Mouse (Mus musculus) forebrain, embryonic 14.5 days (tissue): ENCODE measurements at regions not wholly inside any gene's neighbourhood (a gene's known extent, or its start where the extent isn't known, plus 50 kb on each side); places are given as distances from the start of the nearest gene placed in this dataset.
A peak's percentile ranks its signal among the peaks of the same experiment; 100 is the strongest.

Experiments used
- ATAC-seq: fragments of 200-750 bp; cut with Nextera tagmentation; 2 replicates; pipeline ENCODE4 v1.8.0; 2017; ENCODE audit warnings: mild to moderate bottlenecking, moderate library complexity
- DNase-seq: peaks from one replicate; pipeline ENCODE4 v3.0.0-alpha.2; 2015; ENCODE audit warnings: low spot score
- H3K27ac ChIP-seq: fragments of 300-500 bp; sonication (generic); 2 replicates; pipeline ENCODE4 v1.5.1; 2014; ENCODE audit warnings: low read depth, mild to moderate bottlenecking, control low read depth, low read length, moderate library complexity
- H3K27me3 ChIP-seq: fragments of 300-500 bp; sonication (generic); replicated peaks from 2 replicates; pipeline ENCODE4 v1.6.1; 2014; ENCODE audit warnings: low read length, control low read depth, mixed read lengths; ENCODE audit not compliant: control insufficient read depth, insufficient read depth
- H3K36me3 ChIP-seq: fragments of 300-500 bp; sonication (generic); 2 replicates; pipeline ENCODE4 v1.6.1; 2014; ENCODE audit warnings: low read length, control low read depth; ENCODE audit not compliant: control insufficient read depth, insufficient read depth
- H3K4me1 ChIP-seq: fragments of 300-500 bp; sonication (generic); 2 replicates; pipeline ENCODE4 v1.6.1; 2014; ENCODE audit warnings: antibody characterized with exemption, low read length, control low read depth; ENCODE audit not compliant: control insufficient read depth, insufficient read depth
- H3K4me2 ChIP-seq: fragments of 300-500 bp; sonication (generic); 2 replicates; pipeline ENCODE4 v1.6.1; 2014; ENCODE audit warnings: mild to moderate bottlenecking, control low read depth, low read length
- H3K4me3 ChIP-seq: fragments of 300-500 bp; sonication (generic); 2 replicates; pipeline ENCODE4 v1.5.1; 2014; ENCODE audit warnings: low read depth, low read length, control low read depth
- H3K9ac ChIP-seq: fragments of 300-500 bp; sonication (generic); 2 replicates; pipeline ENCODE4 v1.6.1; 2014; ENCODE audit warnings: mild to moderate bottlenecking, low read length, control low read depth, moderate library complexity
- H3K9me3 ChIP-seq: fragments of 300-500 bp; sonication (generic); replicated peaks from 2 replicates; pipeline ENCODE4 v1.6.1; 2016; ENCODE audit warnings: low read length, control low read depth, mixed read lengths; ENCODE audit not compliant: control insufficient read depth
- WGBS: fragments of 180-500 bp; shearing (Covaris S2); extraction: QIAGEN DNeasy Blood & Tissue Kit; methylation state at CpG from one replicate; pipeline ENCODE4 v1.1.7; 2014; 5-methylcytosine and 5-hydroxymethylcytosine counted together

DNA sequence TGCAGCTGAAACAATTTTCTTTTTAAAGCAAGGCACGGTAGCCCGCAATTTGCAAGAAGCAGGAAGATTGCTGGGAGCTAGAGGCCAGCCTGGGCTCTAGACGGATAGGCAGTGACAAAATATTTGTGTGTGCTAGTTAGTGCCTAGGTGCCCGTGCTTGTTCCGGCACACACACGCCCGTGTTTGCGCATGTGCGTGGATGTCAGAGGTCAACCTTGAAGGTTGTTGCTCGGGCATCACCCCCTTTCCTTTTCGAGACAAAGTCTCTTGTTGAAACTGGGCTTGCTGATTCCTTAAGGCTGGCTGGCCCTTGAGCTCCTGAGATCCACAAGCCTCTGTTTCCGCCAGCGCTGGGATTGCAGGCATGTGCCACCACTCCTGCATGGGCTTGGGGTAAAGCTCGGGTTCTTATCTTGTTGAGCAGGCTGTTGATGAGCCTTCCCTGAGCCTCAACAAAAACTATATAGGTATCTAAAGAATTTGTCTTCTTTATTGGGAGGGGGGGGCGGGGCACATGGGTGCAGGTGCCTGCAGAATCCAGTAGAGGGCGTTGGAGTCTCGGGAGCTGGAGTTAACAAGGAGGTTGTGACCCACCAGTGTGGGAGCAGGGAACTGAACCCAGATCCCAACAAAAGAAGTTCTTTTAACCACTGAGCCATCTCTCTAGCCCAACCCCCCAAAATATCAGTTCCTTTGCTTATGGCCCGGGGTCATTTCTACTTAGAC, 149.5 kb upstream of the Lhx5 start:
- Histone ChIP-seq H3K9me3 (no peaks in the 10 kb centered on the region), H3K9ac (no peak overlapping the region), H3K4me2 (no peak overlapping the region), H3K27me3 (peaks cover 12% of the 10 kb centered on the region; the same call in 1 of the 2 replicates), H3K27ac (no peak overlapping the region), H3K4me1 (peaks cover 7% of the 10 kb centered on the region; the same call in 1 of the 2 replicates), H3K4me3 (no peak overlapping the region), H3K36me3 (no peaks in the 10 kb centered on the region)
- ATAC-seq = no peak
- no peak for DNase-seq
- WGBS = 43% methylated on average over 18 of the region's 18 CpGs

DNA sequence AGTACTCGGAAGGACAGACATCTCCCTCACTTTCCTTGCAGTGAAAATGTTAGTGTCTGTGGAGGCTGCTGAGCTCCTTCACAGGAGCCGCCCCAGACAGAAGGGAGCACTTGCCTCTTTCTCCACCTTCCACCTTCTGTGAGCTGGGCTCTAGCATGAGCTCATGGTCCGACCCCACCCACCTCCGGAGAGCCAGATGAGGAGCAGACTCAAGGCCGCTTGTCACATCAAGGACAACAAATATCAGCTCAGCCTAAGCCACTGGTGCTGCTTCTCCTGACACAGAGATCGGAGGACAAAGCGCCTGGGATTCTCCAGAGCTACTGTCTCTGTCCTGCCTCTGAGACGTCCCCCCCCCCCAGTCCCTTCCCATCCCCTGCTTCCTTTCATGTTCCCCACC, 146.9 kb upstream of the Lhx5 start:
- Histone ChIP-seq H3K4me1 (peaks cover 14% of the 10 kb centered on the region), H3K27me3 (peaks cover 12% of the 10 kb centered on the region; the same call in 1 of the 2 replicates), H3K9me3 (0 out of 2 replicates have a peak, but pooled peaks cover under 1% of the 10 kb centered on the region), H3K4me2 (no peak overlapping the region), H3K9ac (no peak overlapping the region), H3K36me3 (no peaks in the 10 kb centered on the region), H3K27ac (0 out of 2 replicates have a peak overlapping the region, but pooled peaks have one; percentile 40), H3K4me3 (no peak overlapping the region)
- 65% methylated on average over 8 of the region's 8 CpGs for WGBS
- ATAC-seq (no peak), DNase-seq (no peak)

DNA sequence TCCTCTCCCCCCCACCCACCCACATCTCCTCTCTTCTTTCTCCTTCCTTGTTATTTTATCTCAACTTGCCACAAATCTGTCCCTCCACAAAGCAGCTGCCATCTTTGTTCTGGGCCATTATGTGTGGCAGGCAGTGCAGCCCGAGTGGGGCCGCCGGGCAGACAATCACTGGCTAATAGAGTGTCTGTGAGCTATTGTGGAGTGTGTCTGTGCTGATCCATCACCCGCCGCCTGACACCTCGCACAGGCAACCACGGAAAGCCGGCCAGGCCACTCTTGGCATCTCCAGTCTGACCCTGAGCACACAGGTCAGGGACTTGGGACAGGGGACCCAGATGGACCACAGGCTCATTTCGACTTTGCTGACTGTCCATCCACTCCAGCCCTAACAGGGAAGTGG, 146.5 kb upstream of the Lhx5 start:
- Histone ChIP-seq H3K9me3 (0 out of 2 replicates have a peak, but pooled peaks cover 2% of the 10 kb centered on the region), H3K27me3 (peaks cover 11% of the 10 kb centered on the region; the same call in 1 of the 2 replicates), H3K36me3 (no peaks in the 10 kb centered on the region), H3K4me1 (peaks cover 14% of the 10 kb centered on the region), H3K4me3 (no peak overlapping the region), H3K9ac (no peak overlapping the region), H3K27ac (0 out of 2 replicates have a peak overlapping the region, but pooled peaks have one; percentile 40), H3K4me2 (no peak overlapping the region)
- 0 out of 2 replicates have a peak, but pooled peaks have one; percentile 24 for ATAC-seq
- 23% methylated on average over 9 of the region's 9 CpGs for WGBS
- DNase-seq = no peak

DNA sequence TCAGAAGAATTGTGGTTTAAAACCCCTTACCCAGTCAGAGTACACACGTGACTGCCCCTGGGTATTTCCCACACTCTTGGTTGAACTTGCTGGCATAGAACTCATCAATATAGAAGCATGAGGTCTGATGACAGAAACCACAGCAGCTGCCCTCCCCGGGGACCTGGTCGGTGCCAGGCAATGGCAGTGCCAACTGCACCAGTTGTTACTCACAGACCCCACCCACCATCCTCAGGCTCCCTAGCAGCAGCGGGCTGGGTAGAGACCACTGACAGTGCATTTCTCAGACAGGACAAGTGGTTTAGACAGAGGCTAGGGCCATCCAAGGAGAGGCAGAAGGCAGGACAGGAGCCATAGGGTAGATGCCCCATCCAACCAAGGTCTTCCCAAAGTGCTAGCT, 144.7 kb upstream of the Lhx5 start:
- no peak for DNase-seq
- ATAC-seq = no peak
- Histone ChIP-seq H3K4me3 (no peak overlapping the region), H3K36me3 (no peaks in the 10 kb centered on the region), H3K27ac (no peak overlapping the region), H3K9me3 (0 out of 2 replicates have a peak, but pooled peaks cover 2% of the 10 kb centered on the region), H3K9ac (no peak overlapping the region), H3K27me3 (peaks cover 7% of the 10 kb centered on the region; the same call in 1 of the 2 replicates), H3K4me1 (peaks cover 7% of the 10 kb centered on the region; the same call in 1 of the 2 replicates), H3K4me2 (no peak overlapping the region)
- WGBS = 74% methylated on average over 4 of the region's 4 CpGs

DNA sequence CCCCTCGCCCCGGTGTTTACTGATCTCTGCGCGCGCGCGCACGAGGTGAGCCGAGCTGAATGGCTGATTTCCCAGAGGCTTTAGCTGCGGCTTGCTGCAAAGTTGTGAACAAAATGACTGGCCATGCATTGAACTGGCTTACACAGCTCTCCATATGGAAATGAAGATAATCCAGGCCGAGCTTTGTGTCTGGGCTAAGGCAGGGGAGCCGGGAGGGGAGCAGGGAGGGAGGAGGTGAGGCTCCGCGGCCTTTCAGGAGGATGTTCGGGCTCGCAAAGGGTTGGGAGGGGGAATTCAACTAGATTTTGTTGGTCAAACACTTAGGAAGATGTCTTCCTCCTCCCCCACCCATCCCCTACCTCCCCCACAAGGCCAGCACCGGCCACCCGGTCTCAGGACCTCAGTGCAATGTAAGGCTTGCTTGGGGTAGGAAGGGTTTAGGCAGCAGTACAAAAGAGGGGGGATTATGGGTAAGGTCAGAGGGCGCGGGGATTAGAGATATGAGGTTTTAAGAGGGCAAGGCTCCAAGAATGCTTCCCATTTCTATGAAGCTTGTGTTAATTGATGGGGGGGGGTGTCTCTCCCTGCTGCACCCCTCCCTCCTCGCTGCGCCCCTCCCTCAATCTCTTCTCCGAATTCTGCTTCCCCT, 143.3 kb upstream of the Lhx5 start:
- H3K9ac ChIP-seq = 0 out of 2 replicates have a peak overlapping the region, but pooled peaks have one; percentile 6
- peaks cover 7% of the 10 kb centered on the region; the same call in 1 of the 2 replicates for H3K4me1 ChIP-seq
- H3K4me3 ChIP-seq = no peak overlapping the region
- DNase-seq (peak; percentile 66), ATAC-seq (peak; percentile 55; the same call in 1 of the 2 replicates)
- H3K9me3 ChIP-seq = 0 out of 2 replicates have a peak, but pooled peaks cover 2% of the 10 kb centered on the region
- H3K36me3 ChIP-seq = no peaks in the 10 kb centered on the region
- no peak overlapping the region for H3K27ac ChIP-seq
- 3% methylated on average over 22 of the region's 23 CpGs for WGBS
- 0 out of 2 replicates have a peak overlapping the region, but pooled peaks have one; percentile 23 for H3K4me2 ChIP-seq
- no peaks in the 10 kb centered on the region for H3K27me3 ChIP-seq

DNA sequence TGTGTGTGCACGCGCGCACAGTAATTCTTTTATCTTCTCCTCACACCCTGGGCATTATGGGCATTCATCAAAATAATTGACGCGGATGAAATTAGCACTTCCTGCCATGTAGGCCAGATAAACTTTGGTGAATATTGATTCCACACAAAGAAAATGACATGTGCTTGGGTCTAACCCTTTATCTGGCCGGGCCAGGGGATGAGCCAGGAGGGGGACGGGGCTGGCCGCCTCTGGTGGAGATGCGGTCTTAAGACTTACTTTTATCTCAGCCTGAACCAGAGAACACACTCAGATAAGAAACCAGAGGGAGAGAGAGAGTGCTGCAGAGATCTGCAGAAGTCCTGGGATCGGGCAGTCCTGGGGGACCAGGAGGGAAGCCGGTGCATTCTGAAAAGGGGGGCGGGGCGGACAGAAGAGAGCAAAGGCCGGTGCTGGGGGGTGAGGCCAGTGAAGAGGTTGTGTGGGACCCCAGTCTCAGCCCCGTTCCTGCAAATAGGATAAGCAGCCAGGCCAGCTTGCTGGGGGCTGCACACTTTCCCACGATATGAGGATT, 136.9 kb upstream of the Lhx5 start:
- Histone ChIP-seq H3K27me3 (peaks cover 3% of the 10 kb centered on the region; the same call in 1 of the 2 replicates), H3K9me3 (0 out of 2 replicates have a peak, but pooled peaks cover 1% of the 10 kb centered on the region), H3K4me3 (no peak overlapping the region), H3K4me1 (no peaks in the 10 kb centered on the region), H3K27ac (no peak overlapping the region), H3K4me2 (no peak overlapping the region), H3K9ac (no peak overlapping the region), H3K36me3 (no peaks in the 10 kb centered on the region)
- 43% methylated on average over 16 of the region's 16 CpGs for WGBS
- DNase-seq (no peak), ATAC-seq (no peak)

DNA sequence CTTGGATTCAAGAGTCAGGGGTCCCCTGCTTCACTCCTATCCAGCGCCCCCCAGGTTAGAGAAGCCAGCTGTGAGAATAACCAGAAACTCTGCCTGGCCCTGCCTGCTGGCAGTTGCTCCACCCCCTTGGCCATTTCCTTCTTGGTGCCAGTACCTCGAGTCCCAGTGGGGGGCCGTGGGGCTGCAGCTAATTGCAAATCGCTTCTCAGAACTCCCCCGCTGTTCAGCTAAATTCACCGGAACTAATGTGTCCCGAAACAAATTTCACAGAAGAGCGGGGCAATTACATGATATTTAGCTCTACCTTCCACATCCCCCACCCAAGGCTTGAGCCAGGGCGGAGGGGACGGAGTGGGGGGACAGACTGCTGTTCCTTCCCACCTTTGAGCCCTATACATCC, 134.3 kb upstream of the Lhx5 start:
- Histone ChIP-seq H3K9me3 (no peaks in the 10 kb centered on the region), H3K4me1 (peaks cover 5% of the 10 kb centered on the region; the same call in 1 of the 2 replicates), H3K4me2 (no peak overlapping the region), H3K4me3 (no peak overlapping the region), H3K9ac (no peak overlapping the region), H3K27me3 (peaks cover 8% of the 10 kb centered on the region; the same call in 1 of the 2 replicates), H3K36me3 (no peaks in the 10 kb centered on the region), H3K27ac (no peak overlapping the region)
- no peak for ATAC-seq
- DNase-seq = peak; percentile 54
- WGBS = 4% methylated on average over 10 of the region's 10 CpGs

DNA sequence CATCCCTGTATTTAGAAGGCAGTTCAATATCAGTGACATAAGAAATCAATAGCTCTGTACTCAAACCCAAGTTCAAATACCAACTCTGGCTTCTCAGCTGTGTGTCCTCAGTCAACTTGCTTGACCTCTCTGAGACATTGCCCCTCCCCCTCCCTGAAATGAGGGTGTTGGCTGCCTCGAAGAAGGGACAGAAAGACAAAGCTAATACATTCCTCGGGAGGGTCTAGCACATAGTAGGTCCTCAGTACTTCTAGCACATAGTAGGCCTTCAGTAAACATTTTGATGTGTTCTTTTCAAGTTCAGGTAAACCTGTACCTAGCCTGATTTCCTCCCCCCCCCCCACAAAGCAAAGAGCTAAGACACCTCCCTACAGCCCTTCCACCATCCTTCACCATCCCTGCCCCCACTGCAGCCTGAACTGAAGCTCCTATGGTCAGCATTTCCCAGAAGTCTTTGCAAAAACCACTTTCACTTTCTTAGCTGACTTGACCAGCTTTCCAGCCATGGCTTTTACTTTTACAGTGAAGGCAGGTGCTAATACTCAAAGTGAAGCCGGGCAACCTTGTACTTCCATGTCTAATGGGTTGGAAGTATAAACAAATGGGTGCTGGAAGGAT, 133.7 kb upstream of the Lhx5 start:
- 37% methylated on average over 3 of the region's 3 CpGs for WGBS
- H3K27ac ChIP-seq = no peak overlapping the region
- no peaks in the 10 kb centered on the region for H3K9me3 ChIP-seq
- H3K4me2 ChIP-seq = no peak overlapping the region
- peaks cover 10% of the 10 kb centered on the region for H3K4me1 ChIP-seq
- DNase-seq (no peak), ATAC-seq (no peak)
- H3K4me3 ChIP-seq = no peak overlapping the region
- H3K36me3 ChIP-seq = no peaks in the 10 kb centered on the region
- no peak overlapping the region for H3K9ac ChIP-seq
- peaks cover 11% of the 10 kb centered on the region; the same call in 1 of the 2 replicates for H3K27me3 ChIP-seq
